Mouse (Mus musculus): ENCODE data around the gene Dab1. TPM values are rescaled to one million over a fixed set of nuclear protein-coding genes. Genes with fewer than 3 reads are reported as not detected.

The Dab1 gene
- total and polyA plus RNA-seq, 3 experiments = not detected

- no peak overlapping the region for H3K27ac ChIP-seq (ENCODE audit: control insufficient read depth, low read depth, low read length)
- no peak overlapping the region for H3K9ac ChIP-seq (ENCODE audit: control insufficient read depth, low read depth, low read length, poor library complexity, severe bottlenecking)
- no peaks in the 10 kb centered on the region for H3K4me1 ChIP-seq (ENCODE audit: control insufficient read depth in 1 of 2, insufficient read depth in 2 of 2, low read length in 2 of 2)
- TF ChIP-seq GATA1 (IDR thresholded peaks at IDR 0.05; ENCODE audit: low read depth, low read length) = no peak
- no peak for TF ChIP-seq USF2 (IDR thresholded peaks at IDR 0.05; ENCODE audit: borderline replicate concordance in 1 of 2, insufficient read depth in 1 of 2, low read depth in 1 of 2, low read length in 2 of 2)
- no peak for TF ChIP-seq TCF12 (IDR thresholded peaks at IDR 0.05; ENCODE audit: low read depth, low read length)
- no peak for TF ChIP-seq MAZ (IDR thresholded peaks at IDR 0.05; ENCODE audit: low read depth, low read length)
- no peak for TF ChIP-seq MEF2A (IDR thresholded peaks at IDR 0.05; ENCODE audit: extremely low read depth, insufficient replicate concordance, low read depth, low read length, poor library complexity, severe bottlenecking)
- no peak for TF ChIP-seq NRF1 (IDR thresholded peaks at IDR 0.05; ENCODE audit: insufficient read depth, low read depth, low read length, poor library complexity, severe bottlenecking)
- TF ChIP-seq ETS1 (IDR thresholded peaks at IDR 0.05; ENCODE audit: low read depth, low read length) = no peak
- no peak for TF ChIP-seq MAFK (IDR thresholded peaks at IDR 0.05; ENCODE audit: borderline replicate concordance, low read depth, low read length)
- TF ChIP-seq ZNF384 (IDR thresholded peaks at IDR 0.05; ENCODE audit: low read depth, low read length) = no peak
- no peak for TF ChIP-seq GABPA (IDR thresholded peaks at IDR 0.05; ENCODE audit: low read depth, low read length)
- TF ChIP-seq POLR2AphosphoS5 (IDR thresholded peaks at IDR 0.05; ENCODE audit: borderline replicate concordance, low read depth, low read length) = no peak
- TF ChIP-seq KAT2A (conservative IDR thresholded peaks at IDR 0.05; ENCODE audit: low read depth, low read length) = no peak
- no peak for TF ChIP-seq POLR2A (IDR thresholded peaks at IDR 0.05; ENCODE audit: control insufficient read depth in 1 of 2, insufficient read depth in 1 of 2, low read depth in 1 of 2, low read length in 2 of 2, poor library complexity in 1 of 2)
- TF ChIP-seq NELFE (IDR thresholded peaks at IDR 0.05; ENCODE audit: low read depth, low read length) = no peak
- no peak for TF ChIP-seq ZC3H11A (IDR thresholded peaks at IDR 0.05; ENCODE audit: low read depth, low read length)
- no peak for TF ChIP-seq BHLHE40 (IDR thresholded peaks at IDR 0.05; ENCODE audit: borderline replicate concordance, low read depth, low read length)
- no peak for TF ChIP-seq CHD2 (IDR thresholded peaks at IDR 0.05; ENCODE audit: low read length)
- TF ChIP-seq TAL1 (IDR thresholded peaks at IDR 0.05; ENCODE audit: low read length) = no peak
- no peak for TF ChIP-seq TBP (IDR thresholded peaks at IDR 0.05; ENCODE audit: low read depth, low read length)
- no peak for DNase-seq (ENCODE audit: low read depth, low spot score)
- H3K9me3 ChIP-seq (replicated peaks; ENCODE audit: insufficient read depth, low read length) = no peaks in the 10 kb centered on the region
- H3K27me3 ChIP-seq (ENCODE audit: control insufficient read depth in 1 of 2, insufficient read depth in 2 of 2, low read length in 2 of 2) = no peaks in the 10 kb centered on the region
- H3K4me3 ChIP-seq (ENCODE audit: control insufficient read depth in 1 of 2, insufficient read depth in 1 of 2, low read depth in 2 of 2, low read length in 2 of 2) = no peak overlapping the region
- H3K79me2 ChIP-seq (ENCODE audit: control insufficient read depth, insufficient read depth, low read length, poor library complexity) = no peaks in the 10 kb centered on the region
- H3K36me3 ChIP-seq (ENCODE audit: control insufficient read depth in 1 of 2, insufficient read depth in 2 of 2, low read length in 2 of 2) = no peaks in the 10 kb centered on the region
Measured at GRCm38 (mm10) chr4:103661386-103661785, 42.2 kb downstream of the Dab1 start.

- H3K36me3 ChIP-seq (ENCODE audit: control insufficient read depth in 1 of 2, insufficient read depth in 2 of 2, low read length in 2 of 2) = no peaks in the 10 kb centered on the region
- no peak overlapping the region for H3K27ac ChIP-seq (ENCODE audit: control insufficient read depth, low read depth, low read length)
- no peak overlapping the region for H3K4me3 ChIP-seq (ENCODE audit: control insufficient read depth in 1 of 2, insufficient read depth in 1 of 2, low read depth in 2 of 2, low read length in 2 of 2)
- no peaks in the 10 kb centered on the region for H3K9me3 ChIP-seq (replicated peaks; ENCODE audit: insufficient read depth, low read length)
- H3K27me3 ChIP-seq (ENCODE audit: control insufficient read depth in 1 of 2, insufficient read depth in 2 of 2, low read length in 2 of 2) = no peaks in the 10 kb centered on the region
- no peak for DNase-seq (ENCODE audit: low read depth, low spot score)
- no peak for TF ChIP-seq USF2 (IDR thresholded peaks at IDR 0.05; ENCODE audit: borderline replicate concordance in 1 of 2, insufficient read depth in 1 of 2, low read depth in 1 of 2, low read length in 2 of 2)
- TF ChIP-seq ZMIZ1 (IDR thresholded peaks at IDR 0.05; ENCODE audit: low read depth, low read length) = no peak
- no peak for TF ChIP-seq TCF12 (IDR thresholded peaks at IDR 0.05; ENCODE audit: low read depth, low read length)
- no peak for TF ChIP-seq SMC3 (IDR thresholded peaks at IDR 0.05; ENCODE audit: low read depth, low read length)
- TF ChIP-seq MXI1 (IDR thresholded peaks at IDR 0.05; ENCODE audit: low read depth, low read length) = no peak
- TF ChIP-seq MYB (IDR thresholded peaks at IDR 0.05; ENCODE audit: low read depth, low read length) = no peak
- no peak for TF ChIP-seq ETS1 (IDR thresholded peaks at IDR 0.05; ENCODE audit: low read depth, low read length)
- no peak for TF ChIP-seq UBTF (IDR thresholded peaks at IDR 0.05; ENCODE audit: borderline replicate concordance, insufficient read depth, low read depth, low read length)
- no peak for TF ChIP-seq MYC (IDR thresholded peaks at IDR 0.05; ENCODE audit: low read depth, low read length)
- no peak for TF ChIP-seq JUND (IDR thresholded peaks at IDR 0.05; ENCODE audit: low read depth, low read length)
- TF ChIP-seq BHLHE40 (IDR thresholded peaks at IDR 0.05; ENCODE audit: borderline replicate concordance, low read depth, low read length) = no peak
- TF ChIP-seq CHD1 (IDR thresholded peaks at IDR 0.05; ENCODE audit: low read depth, low read length) = no peak
- no peak for TF ChIP-seq RAD21 (IDR thresholded peaks at IDR 0.05; ENCODE audit: low read depth, low read length)
- no peak for TF ChIP-seq POLR2AphosphoS2 (IDR thresholded peaks at IDR 0.05; ENCODE audit: low read length)
- no peak for TF ChIP-seq MEF2A (IDR thresholded peaks at IDR 0.05; ENCODE audit: extremely low read depth, insufficient replicate concordance, low read depth, low read length, poor library complexity, severe bottlenecking)
- no peak for TF ChIP-seq POLR2AphosphoS5 (IDR thresholded peaks at IDR 0.05; ENCODE audit: borderline replicate concordance, low read depth, low read length)
- TF ChIP-seq ELF1 (IDR thresholded peaks at IDR 0.05; ENCODE audit: low read depth, low read length) = no peak
- no peak for TF ChIP-seq ZKSCAN1 (IDR thresholded peaks at IDR 0.05; ENCODE audit: low read depth, low read length)
- no peak for TF ChIP-seq MAZ (IDR thresholded peaks at IDR 0.05; ENCODE audit: low read depth, low read length)
- H3K79me2 ChIP-seq (ENCODE audit: control insufficient read depth, insufficient read depth, low read length, poor library complexity) = no peaks in the 10 kb centered on the region
- no peaks in the 10 kb centered on the region for H3K4me1 ChIP-seq (ENCODE audit: control insufficient read depth in 1 of 2, insufficient read depth in 2 of 2, low read length in 2 of 2)
- H3K9ac ChIP-seq (ENCODE audit: control insufficient read depth, low read depth, low read length, poor library complexity, severe bottlenecking) = no peak overlapping the region
Measured at GRCm38 (mm10) chr4:103667438-103667837, 48.3 kb downstream of the Dab1 start.

Measured in MEL (cell line).